Comparison of ENCODE assay signal across 31 mouse cellular contexts in genomic region chr1:191211096-191211495, GRCm38 (mm10). TPM values are rescaled to one million over a fixed set of nuclear protein-coding genes. Genes with fewer than 3 reads are reported as not detected.
"Had no signal": no experiment of that assay in that cellular context is flagged by ENCODE, and none has a peak within 500 bp of the region (broad histone marks: within the 10 kb centered on the region; RNA-seq: fewer than 3 reads in every experiment).

No protein-coding gene starts in this region.

- H3K27ac ChIP-seq: gastrocnemius, adult 2 months; heart, embryonic 10.5 days; hindbrain, embryonic 10.5 days; hindbrain, embryonic 12.5 days; hindbrain, embryonic 14.5 days; intestine, embryonic 15.5 days; layer of hippocampus, adult 2 months; left cerebral cortex, adult 2 months; limb, embryonic 10.5 days; limb, embryonic 12.5 days had no signal

- H3K27me3 ChIP-seq: intestine, embryonic 15.5 days had no signal

- H3K36me3 ChIP-seq: heart, embryonic 10.5 days; heart, embryonic 12.5 days; hindbrain, embryonic 10.5 days; hindbrain, embryonic 12.5 days; intestine, embryonic 15.5 days; limb, embryonic 10.5 days; limb, embryonic 12.5 days had no signal

- H3K4me3 ChIP-seq: gastrocnemius, adult 2 months; heart, embryonic 10.5 days; heart, embryonic 12.5 days; hindbrain, embryonic 10.5 days; hindbrain, embryonic 12.5 days; intestine, embryonic 15.5 days; layer of hippocampus, adult 2 months; left cerebral cortex, adult 2 months; limb, embryonic 10.5 days; limb, embryonic 12.5 days had no signal

- DNase-seq: gastrocnemius, adult 2 months; gastrocnemius, postnatal 10 days; gastrocnemius, postnatal 25 days; heart, postnatal 10 days; heart, postnatal 4 days; kidney, adult 18-20 months; kidney, adult 8-10 months; kidney, postnatal 10 days; kidney, postnatal 25 days; kidney, postnatal 4 days; liver had no signal

- ATAC-seq: hindbrain, embryonic 16.5 days; inflammation-experienced regulatory T-cells, adult 6 months; intestine, embryonic 15.5 days; intestine, postnatal 0 days had no signal

- H3K4me2 ChIP-seq: heart, embryonic 12.5 days; hindbrain, embryonic 12.5 days; hindbrain, embryonic 14.5 days; intestine, embryonic 15.5 days; limb, embryonic 12.5 days; liver, embryonic 11.5 days had no signal

- H3K9me3 ChIP-seq: heart, embryonic 10.5 days; heart, embryonic 12.5 days; hindbrain, embryonic 10.5 days; hindbrain, embryonic 12.5 days; intestine, embryonic 15.5 days; limb, embryonic 10.5 days; limb, embryonic 12.5 days had no signal

- H3K9ac ChIP-seq: heart, embryonic 12.5 days; hindbrain, embryonic 12.5 days; hindbrain, embryonic 14.5 days; intestine, embryonic 15.5 days; limb, embryonic 12.5 days had no signal

RNA-seq across cellular contexts. Expression of gene Atf3, which starts 6.7 kb away (rescaled TPM):
- polyA plus RNA-seq: inflammation-experienced regulatory T-cells, adult 6 months had no signal

RNA-seq across cellular contexts. Expression of gene Fam71a, which starts 46.5 kb away (rescaled TPM):
- polyA plus RNA-seq: frontal cortex, adult 2 months; heart, embryonic 10.5 days; heart, embryonic 12.5 days; heart, embryonic 14.5 days; heart, embryonic 16.5 days; hindbrain, embryonic 10.5 days; hindbrain, embryonic 12.5 days; hindbrain, embryonic 14.5 days; hindbrain, embryonic 16.5 days; inflammation-experienced regulatory T-cells, adult 6 months; intestine, embryonic 15.5 days; intestine, postnatal 0 days; kidney, embryonic 14.5 days; kidney, embryonic 16.5 days; limb, embryonic 10.5 days; limb, embryonic 12.5 days; limb, embryonic 14.5 days; liver, embryonic 11.5 days had no signal
